Comparison of ENCODE assay signal across 9 mouse cellular contexts in genomic region chr7:74043562-74044138, GRCm38 (mm10). TPM values are rescaled to one million over a fixed set of nuclear protein-coding genes. Genes with fewer than 3 reads are reported as not detected.
DNase-seq lines count a peak whose midpoint lies in the region; ATAC-seq and TF ChIP-seq lines count a peak whose summit lies in the region.
"Had no signal": no experiment of that assay in that cellular context is flagged by ENCODE, and none has a peak within 500 bp of the region (broad histone marks: within the 10 kb centered on the region; RNA-seq: fewer than 3 reads in every experiment).

No protein-coding gene starts in this region.

- no peaks in the 10 kb centered on the region for H3K4me1 ChIP-seq in heart, embryonic 16.5 days (ENCODE audit: control insufficient read depth, insufficient read depth, low read length)
- no peaks in the 10 kb centered on the region for H3K4me1 ChIP-seq in liver, postnatal 0 days (ENCODE audit: insufficient read depth)
- H3K4me1 ChIP-seq: megakaryocyte, embryonic 14.5 days had no signal

- peak; percentile 55; the same call in 1 of the 2 replicates for ATAC-seq in heart, embryonic 16.5 days (replicated peaks; ENCODE audit: extremely low read depth, insufficient read depth, low FRiP score)
- no peak for ATAC-seq in liver, postnatal 0 days

- no peaks in the 10 kb centered on the region; the same call in 1 of the 2 replicates for H3K27me3 ChIP-seq in heart, embryonic 16.5 days (ENCODE audit: control insufficient read depth, insufficient read depth, low read length)
- H3K27me3 ChIP-seq in liver, postnatal 0 days (ENCODE audit: insufficient read depth, low read length), result no peaks in the 10 kb centered on the region
- H3K27me3 ChIP-seq: megakaryocyte, embryonic 14.5 days had no signal

- TF ChIP-seq CTCF in liver, postnatal 0 days (IDR thresholded peaks at IDR 0.05; ENCODE audit: low read depth), result no peak

- no peak overlapping the region for H3K9ac ChIP-seq in heart, embryonic 16.5 days (ENCODE audit: low read length)
- no peak overlapping the region for H3K9ac ChIP-seq in liver, postnatal 0 days (replicated peaks)

- H3K27ac ChIP-seq in heart, embryonic 16.5 days (ENCODE audit: low read length), result no peak overlapping the region
- no peak overlapping the region for H3K27ac ChIP-seq in liver, postnatal 0 days (ENCODE audit: low read depth)

- H3K36me3 ChIP-seq in heart, embryonic 16.5 days (ENCODE audit: control insufficient read depth, insufficient read depth), result no peaks in the 10 kb centered on the region
- no peaks in the 10 kb centered on the region for H3K36me3 ChIP-seq in liver, postnatal 0 days (replicated peaks; ENCODE audit: insufficient read depth, low read length)

- peak; percentile 18 to 20 for DNase-seq in cerebellum, postnatal 14 days
- DNase-seq in cerebellum, adult 11-12 months, result no peak
- DNase-seq in NIH3T3 (ENCODE audit: low read depth), result peak; percentile 5
- DNase-seq in kidney, postnatal 10 days, result peak; percentile 76
- no peak for DNase-seq in thymus, postnatal 14 days
- no peak for DNase-seq in retina, postnatal 1 day
- no peak for DNase-seq in liver, postnatal 0 days

- H3K4me2 ChIP-seq in heart, embryonic 16.5 days (ENCODE audit: low read depth, low read length), result no peak overlapping the region
- H3K4me2 ChIP-seq in liver, postnatal 0 days (ENCODE audit: low read depth, low read length), result no peak overlapping the region

- WGBS in heart, embryonic 16.5 days, result 49% methylated on average over 13 of the region's 13 CpGs
- 65% methylated on average over 13 of the region's 13 CpGs for WGBS in liver, postnatal 0 days (ENCODE audit: insufficient replicate concordance)

- no peak overlapping the region for H3K4me3 ChIP-seq in heart, embryonic 16.5 days (ENCODE audit: low read length)
- H3K4me3 ChIP-seq in liver, postnatal 0 days (ENCODE audit: low read depth, low read length), result no peak overlapping the region
- H3K4me3 ChIP-seq: megakaryocyte, embryonic 14.5 days had no signal

- H3K9me3 ChIP-seq in heart, embryonic 16.5 days (replicated peaks; ENCODE audit: control insufficient read depth, low read length), result no peaks in the 10 kb centered on the region
- no peaks in the 10 kb centered on the region for H3K9me3 ChIP-seq in liver, postnatal 0 days (ENCODE audit: low read length)
- H3K9me3 ChIP-seq: megakaryocyte, embryonic 14.5 days had no signal

- TF ChIP-seq EP300 in liver, postnatal 0 days (IDR thresholded peaks at IDR 0.05; ENCODE audit: low read depth), result no peak

RNA-seq across cellular contexts. Expression of gene St8sia2, which starts 30.2 kb away (rescaled TPM):
- polyA plus RNA-seq in heart, embryonic 16.5 days (2015; fragmentation: Nextera tagmentation; extraction: Ambion mirVana), result 1.2 and 1.3 TPM in 2 replicates
- not detected in 2 replicates for polyA plus RNA-seq in liver, postnatal 0 days (2015; fragmentation: Nextera tagmentation; extraction: Ambion mirVana)

Comparison
In these comparisons a context has a peak if more than half of its experiments do, and no peak if none do; other contexts are left out.
1. DNase-seq: peak in cerebellum, postnatal 14 days (2 of 2), NIH3T3 (single experiment) and kidney, postnatal 10 days (single experiment); none in cerebellum, adult 11-12 months (single experiment), thymus, postnatal 14 days (single experiment), retina, postnatal 1 day (single experiment) and liver, postnatal 0 days (single experiment).